Mouse (Mus musculus) retina, postnatal 7 days (tissue): Measurements from ENCODE around the gene Esp23.
"Not testable (repeated sequence)": the region's sequence is repeated elsewhere in the genome, so short reads cannot be mapped to it uniquely, and the experiment has no call there.

Experiments used
- DNase-seq: peaks from one replicate; pipeline ENCODE4 v3.0.0-alpha.2; 2012; ENCODE audit warnings: low read depth, low spot score

The Esp23 gene

DNA sequence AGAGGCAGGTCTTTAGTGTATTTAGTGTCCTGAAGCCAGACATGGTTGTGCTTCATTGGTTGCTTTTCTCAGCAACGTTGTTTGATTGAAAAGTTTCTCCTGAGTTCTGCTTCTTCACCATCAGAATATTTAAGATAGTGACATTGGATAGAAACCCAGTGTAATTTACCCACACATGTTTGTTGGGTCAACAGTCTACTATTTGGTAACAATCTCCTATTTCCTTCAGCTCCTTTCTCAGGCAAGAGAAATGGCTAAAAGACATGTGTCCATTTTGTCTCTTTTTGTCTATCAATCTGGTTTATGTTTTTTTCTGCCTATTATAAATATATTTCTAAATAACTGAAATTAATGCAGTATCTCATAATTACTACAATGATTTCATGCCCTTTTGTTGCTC is at the start of gene Esp23:
Gene Esp23, minus strand, starts transcription at position 101 of the 400 bp plus-strand sequence.
- DNase-seq: no peak

- not testable (repeated sequence) for DNase-seq
Measured at GRCm38 (mm10) chr17:39107126-39107525, 30.3 kb upstream of the Esp23 start.

- no peak for DNase-seq
Measured at GRCm38 (mm10) chr17:39095034-39095433, 18.2 kb upstream of the Esp23 start, which contains the start of gene Esp22. Gene Esp22 (plus strand): TSS chr17:39095334.

DNA sequence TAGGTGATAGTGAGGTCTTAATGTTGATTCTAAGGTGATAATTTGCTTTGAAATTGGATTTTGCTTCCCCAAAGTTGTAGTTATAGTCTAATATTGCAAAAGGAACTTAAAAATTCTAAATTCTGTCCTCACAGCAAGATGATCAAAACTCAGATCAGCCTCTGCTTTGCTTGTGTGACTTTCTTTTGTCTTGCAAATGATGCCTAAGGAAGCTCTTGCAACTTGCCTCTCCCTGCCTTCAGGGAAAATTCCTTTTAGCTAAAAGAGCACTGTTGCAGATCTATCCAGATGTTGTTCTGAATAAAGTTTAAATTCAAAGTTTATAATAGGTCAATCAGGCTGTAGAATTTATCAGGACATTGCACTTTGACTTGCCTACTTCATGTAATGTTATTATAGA is 13.2 kb downstream of the Esp23 start:
- no peak for DNase-seq

GRCm38 (mm10) chr17:39043241-39043640 is 33.6 kb downstream of the Esp23 start, which contains the start of gene Gm21903:
Gene Gm21903 (minus strand): TSS chr17:39043341.
- DNase-seq: no peak

- DNase-seq: not testable (repeated sequence)
Measured at GRCm38 (mm10) chr17:39036395-39036794, 40.4 kb downstream of the Esp23 start, which contains the start of gene Esp24. Gene Esp24 (plus strand): TSS chr17:39036695.
